Mouse (Mus musculus): Measurements from ENCODE around the gene Fkbp9.

Gene Fkbp9

GRCm38 (mm10) chr6:56906121-56906846 lies 74.4 kb downstream of the Fkbp9 start:
- DNase-seq = no peak

GRCm38 (mm10) chr6:56907973-56908372 lies 76.1 kb downstream of the Fkbp9 start:
- DNase-seq = no peak

- DNase-seq = no peak
These were observed 76.5 kb downstream of the Fkbp9 start for GRCm38 (mm10) chr6:56908397-56908796.

- DNase-seq = peak; percentile 63 to 66
These were observed 77.1 kb downstream of the Fkbp9 start for GRCm38 (mm10) chr6:56908912-56909311.

- no peak for DNase-seq
These were observed 79.1 kb downstream of the Fkbp9 start for GRCm38 (mm10) chr6:56910910-56911309.

GRCm38 (mm10) chr6:56913092-56913858 lies 81.4 kb downstream of the Fkbp9 start:
- no peak for DNase-seq

GRCm38 (mm10) chr6:56916279-56916678 lies 84.4 kb downstream of the Fkbp9 start:
- DNase-seq = peak; percentile 50 to 52

- peak; percentile 24 to 41 for DNase-seq
These were observed 85.9 kb downstream of the Fkbp9 start for GRCm38 (mm10) chr6:56917578-56918368.

- no peak for DNase-seq
These were observed 87.6 kb downstream of the Fkbp9 start for GRCm38 (mm10) chr6:56919330-56920044.

GRCm38 (mm10) chr6:56920222-56921092 lies 88.6 kb downstream of the Fkbp9 start:
- no peak for DNase-seq

- no peak for DNase-seq
These were observed 91.5 kb downstream of the Fkbp9 start for GRCm38 (mm10) chr6:56923331-56923725.

- peak; percentile 94 to 95 for DNase-seq
These were observed 92.2 kb downstream of the Fkbp9 start, which contains the start of the genes Nt5c3 and Vmn1r4 for GRCm38 (mm10) chr6:56923726-56924707. Gene Nt5c3 (minus strand): TSS chr6:56923932. Gene Vmn1r4 (plus strand): TSS chr6:56924015.

Measured in thymus, postnatal 36 days (tissue).